Mouse (Mus musculus): ENCODE data around the gene Fgfr2.

- no peak for TF ChIP-seq CTCF (IDR thresholded peaks at IDR 0.05; ENCODE audit: borderline replicate concordance, insufficient read depth, low read length)
- no peak for TF ChIP-seq POLR2A (IDR thresholded peaks at IDR 0.05; ENCODE audit: low read depth, low read length)
Measured at GRCm38 (mm10) chr7:132389473-132389872, 733.7 kb downstream of the Fgfr2 start.
